ENCODE assay signal across 18 mouse cellular contexts in genomic region chr4:114601201-114602009, GRCm38 (mm10).
A peak's percentile ranks its signal among the peaks of the same experiment; 100 is the strongest.
DNase-seq lines count a peak whose midpoint lies in the region; ATAC-seq and TF ChIP-seq lines count a peak whose summit lies in the region.
"Had no signal": no experiment of that assay in that cellular context is flagged by ENCODE, and none has a peak within 500 bp of the region (broad histone marks: within the 10 kb centered on the region; RNA-seq: fewer than 3 reads in every experiment).

No protein-coding gene starts in this region.

- no peak for TF ChIP-seq POLR2A in lung, adult 2 months (IDR thresholded peaks at IDR 0.05; ENCODE audit: borderline replicate concordance, extremely low read depth, low read depth, low read length)
- TF ChIP-seq POLR2A in thymus, adult 2 months (IDR thresholded peaks at IDR 0.05; ENCODE audit: control insufficient read depth, extremely low read depth, insufficient read depth, low read length, poor library complexity), result no peak

- no peak overlapping the region for H3K4me2 ChIP-seq in lung, embryonic 14.5 days
- H3K4me2 ChIP-seq: embryonic facial prominence, embryonic 15.5 days; heart, embryonic 13.5 days; hindbrain, embryonic 14.5 days; liver, embryonic 11.5 days had no signal

- no peak for TF ChIP-seq CTCF in lung, embryonic 14.5 days (IDR thresholded peaks at IDR 0.05; ENCODE audit: low read depth)
- TF ChIP-seq CTCF in lung, adult 2 months (IDR thresholded peaks at IDR 0.05; ENCODE audit: insufficient read depth, low read length), result no peak
- TF ChIP-seq CTCF in Patski (IDR thresholded peaks at IDR 0.05), result no peak
- TF ChIP-seq CTCF in thymus, adult 2 months (IDR thresholded peaks at IDR 0.05; ENCODE audit: borderline replicate concordance, control insufficient read depth, extremely low read depth, insufficient read depth, low read length, poor library complexity), result no peak

- CTCF ChIA-PET in Patski (lab: Charles Lee), result interaction anchor here (1.2 kb wide), 1 partner anchor 9 kb away, joined by 3 read pairs; no protein-coding TSS in a partner anchor

- in situ Hi-C loops in Patski (cut with MboI; ENCODE audit: low pct_unique_long_range_greater_than_20kb), result no loop called here

- H3K27me3 ChIP-seq in lung, embryonic 14.5 days (ENCODE audit: insufficient read depth, low read length), result no peaks in the 10 kb centered on the region
- no peaks in the 10 kb centered on the region for H3K27me3 ChIP-seq in Patski
- no peaks in the 10 kb centered on the region for H3K27me3 ChIP-seq in thymus, adult 2 months (ENCODE audit: control insufficient read depth, insufficient read depth, low read length)
- H3K27me3 ChIP-seq: embryonic facial prominence, embryonic 15.5 days had no signal

- ATAC-seq in lung, embryonic 14.5 days (ENCODE audit: insufficient read depth), result peak; percentile 44
- ATAC-seq in Patski, result peak; percentile 83

- no peak overlapping the region for H3K27ac ChIP-seq in lung, embryonic 14.5 days (ENCODE audit: low read depth)
- peak overlapping the region; percentile 52; the same call in 1 of the 2 replicates for H3K27ac ChIP-seq in thymus, adult 2 months (ENCODE audit: control insufficient read depth, insufficient read depth, low read length)
- H3K27ac ChIP-seq: embryonic facial prominence, embryonic 15.5 days; heart, embryonic 13.5 days; hindbrain, embryonic 14.5 days; macrophage had no signal

- no peak overlapping the region for H3K4me3 ChIP-seq in lung, embryonic 14.5 days (ENCODE audit: low read depth, low read length)
- H3K4me3 ChIP-seq in lung, adult 2 months (replicated peaks; ENCODE audit: extremely low read depth, low read depth, low read length), result no peak overlapping the region
- H3K4me3 ChIP-seq in thymus, adult 2 months (ENCODE audit: control insufficient read depth, insufficient read depth, low read length), result no peak overlapping the region
- H3K4me3 ChIP-seq: embryonic facial prominence, embryonic 15.5 days; heart, embryonic 13.5 days had no signal

- no peaks in the 10 kb centered on the region for H3K9me3 ChIP-seq in lung, embryonic 14.5 days (ENCODE audit: low read depth, low read length)
- H3K9me3 ChIP-seq: embryonic facial prominence, embryonic 15.5 days; heart, embryonic 13.5 days had no signal

- WGBS in lung, embryonic 14.5 days, result 18% methylated on average over 8 of the region's 8 CpGs
- WGBS in lung, adult 2 months, result 22% methylated on average over 8 of the region's 8 CpGs
- 16% methylated on average over 8 of the region's 8 CpGs for WGBS in thymus, adult 2 months

- no peaks in the 10 kb centered on the region for H3K36me3 ChIP-seq in lung, embryonic 14.5 days (ENCODE audit: insufficient read depth)
- H3K36me3 ChIP-seq in thymus, adult 2 months (ENCODE audit: control insufficient read depth, insufficient read depth, low read length), result no peaks in the 10 kb centered on the region
- H3K36me3 ChIP-seq: embryonic facial prominence, embryonic 15.5 days; heart, embryonic 13.5 days had no signal

- POLR2A ChIA-PET in Patski (lab: Charles Lee), result interaction anchor here (1.6 kb wide), 1 partner anchor 25 kb away, joined by 3 read pairs; no protein-coding TSS in a partner anchor

- peak; percentile 22 for DNase-seq in embryo, embryonic 11 days
- no peak for DNase-seq in embryo, embryonic 10 days (ENCODE audit: low spot score)
- peak; percentile 45 for DNase-seq in lung, embryonic 14.5 days
- DNase-seq in lung, adult 2 months, result no peak
- DNase-seq in Patski (ENCODE audit: low read depth, low spot score), result peak; percentile 43
- peak; percentile 28 for DNase-seq in thymus, adult 2 months
- no peak for DNase-seq in left cerebral cortex, adult 11 months (ENCODE audit: low spot score)
- no peak for DNase-seq in heart, adult 18-20 months
- DNase-seq: adrenal gland, postnatal 14 days; cerebellum, adult 9-11 months; gastrocnemius, postnatal 10 days; kidney, adult 18-20 months; right cerebral cortex, postnatal 25 days had no signal

- H3K4me1 ChIP-seq in lung, embryonic 14.5 days (ENCODE audit: insufficient read depth), result peaks cover 11% of the 10 kb centered on the region; the same call in 1 of the 2 replicates
- H3K4me1 ChIP-seq in lung, adult 2 months (ENCODE audit: control insufficient read depth, insufficient read depth, low read length), result peaks cover 3% of the 10 kb centered on the region; the same call in 1 of the 2 replicates
- H3K4me1 ChIP-seq in thymus, adult 2 months (replicated peaks; ENCODE audit: control insufficient read depth, insufficient read depth, low read length), result peaks cover 39% of the 10 kb centered on the region

- H3K9ac ChIP-seq in lung, embryonic 14.5 days, result no peak overlapping the region
- H3K9ac ChIP-seq: embryonic facial prominence, embryonic 15.5 days; heart, embryonic 13.5 days; hindbrain, embryonic 14.5 days had no signal

Comparison
In these comparisons a context has a peak if more than half of its experiments do, and no peak if none do; other contexts are left out.
1. DNase-seq: peak in embryo, embryonic 11 days (single experiment), lung, embryonic 14.5 days (single experiment), Patski (single experiment) and thymus, adult 2 months (single experiment); none in embryo, embryonic 10 days (single experiment), lung, adult 2 months (single experiment), left cerebral cortex, adult 11 months (single experiment) and heart, adult 18-20 months (0 of 2).